Mouse (Mus musculus): Measurements from ENCODE around the gene Sfxn3.

The Sfxn3 gene

DNA sequence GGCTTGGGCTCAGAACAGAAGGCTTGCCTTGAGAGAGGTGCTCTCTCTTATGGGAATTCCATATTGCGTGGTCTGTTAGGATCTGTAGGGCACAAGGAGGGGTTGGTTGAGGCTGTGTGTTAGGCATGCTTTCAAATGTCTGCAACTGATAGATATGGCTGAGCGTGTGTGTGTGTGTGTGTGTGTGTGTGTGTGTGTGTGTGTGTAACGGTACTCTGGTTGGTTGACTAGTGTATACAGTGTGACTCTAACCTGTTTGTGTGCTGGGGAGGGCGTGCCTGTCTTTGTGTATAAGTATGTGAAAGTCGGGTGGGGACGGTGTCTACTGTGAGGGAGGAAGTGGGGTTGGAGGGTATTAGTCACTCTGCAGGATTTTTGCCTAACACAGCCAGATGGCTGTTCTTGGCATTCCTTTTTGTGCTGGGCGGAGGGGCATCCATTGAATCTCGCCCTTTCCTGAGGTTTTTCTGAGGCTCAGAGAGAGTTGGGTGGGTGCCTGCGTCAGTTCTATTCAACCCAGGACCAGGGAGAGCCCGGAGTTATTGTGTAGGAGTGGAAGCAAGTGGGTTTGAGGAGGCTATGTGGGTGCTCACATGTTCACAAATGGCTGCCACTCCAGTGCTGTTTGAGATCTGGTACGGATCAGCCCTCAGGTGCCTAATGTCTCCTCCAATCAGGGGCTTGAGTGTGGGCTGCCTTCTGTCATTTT is 786 bp downstream of the Sfxn3 start:
- DNase-seq = peak; percentile 61

DNA sequence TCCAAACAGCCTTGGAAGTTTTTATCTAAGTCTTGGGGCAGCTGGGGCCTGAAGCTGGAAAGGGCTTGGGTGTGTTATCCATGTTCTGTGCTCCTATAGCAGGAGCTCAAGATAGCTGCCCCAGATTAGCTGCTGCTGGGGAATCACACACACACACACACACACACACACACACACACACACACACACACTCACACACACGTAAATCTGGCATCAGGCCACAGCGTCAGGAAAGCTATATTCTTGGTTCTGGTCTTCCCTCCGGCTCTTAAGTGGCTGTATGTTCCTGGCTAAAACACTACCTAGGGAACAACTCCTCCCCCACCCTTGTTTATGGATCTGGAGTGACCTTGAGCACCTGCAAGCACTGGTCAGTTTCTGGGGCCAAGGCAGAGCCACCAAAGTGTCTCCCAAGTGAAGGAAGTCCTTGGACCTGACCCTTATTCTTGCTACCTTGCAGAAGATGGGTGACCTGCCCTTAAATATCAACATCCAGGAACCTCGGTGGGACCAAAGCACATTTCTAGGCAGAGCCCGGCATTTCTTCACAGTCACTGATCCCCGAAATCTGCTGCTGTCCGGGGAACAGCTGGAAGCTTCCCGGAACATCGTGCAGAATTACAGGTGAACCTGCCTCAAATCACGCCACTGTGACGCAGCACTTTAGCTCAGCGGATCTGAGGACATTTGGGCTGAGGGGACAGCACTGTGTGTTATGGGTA is 1.5 kb downstream of the Sfxn3 start:
- DNase-seq = no peak

DNA sequence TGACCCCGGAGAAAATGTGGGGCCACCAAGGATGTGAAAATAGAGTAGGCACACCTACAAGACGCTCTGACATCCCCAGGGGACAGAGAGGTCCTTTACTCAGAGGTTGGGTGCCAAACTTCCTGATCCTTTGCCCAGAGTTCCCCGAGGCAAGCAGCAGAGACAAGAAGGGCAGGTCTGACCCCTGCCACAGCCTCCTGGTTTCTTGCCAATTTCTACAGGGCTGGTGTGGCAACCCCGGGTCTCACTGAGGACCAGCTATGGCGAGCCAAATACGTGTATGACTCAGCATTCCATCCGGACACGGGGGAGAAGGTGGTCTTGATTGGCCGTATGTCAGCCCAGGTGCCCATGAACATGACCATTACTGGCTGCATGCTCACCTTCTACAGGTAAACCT is 2.2 kb downstream of the Sfxn3 start:
- DNase-seq = no peak

DNA sequence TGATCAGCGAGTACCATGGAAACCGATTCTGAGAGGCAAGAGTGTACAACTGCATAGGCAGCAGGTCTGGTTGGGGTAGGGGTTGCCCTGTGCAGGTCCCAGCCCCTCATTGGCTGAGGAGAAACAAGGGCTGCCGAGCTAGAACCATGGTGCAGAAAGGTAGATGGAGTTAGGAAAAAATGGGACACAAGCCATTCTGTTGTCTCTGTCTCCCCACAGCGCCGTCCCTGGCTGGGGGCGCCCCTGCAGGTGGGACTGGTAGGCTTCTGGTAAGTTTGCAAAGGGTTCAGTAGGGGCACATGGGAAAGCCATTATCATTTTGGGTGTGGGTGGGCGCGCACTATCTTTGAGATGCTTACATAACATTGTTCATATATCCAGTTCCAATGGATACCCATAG is 6.1 kb downstream of the Sfxn3 start:
- no peak for DNase-seq

DNA sequence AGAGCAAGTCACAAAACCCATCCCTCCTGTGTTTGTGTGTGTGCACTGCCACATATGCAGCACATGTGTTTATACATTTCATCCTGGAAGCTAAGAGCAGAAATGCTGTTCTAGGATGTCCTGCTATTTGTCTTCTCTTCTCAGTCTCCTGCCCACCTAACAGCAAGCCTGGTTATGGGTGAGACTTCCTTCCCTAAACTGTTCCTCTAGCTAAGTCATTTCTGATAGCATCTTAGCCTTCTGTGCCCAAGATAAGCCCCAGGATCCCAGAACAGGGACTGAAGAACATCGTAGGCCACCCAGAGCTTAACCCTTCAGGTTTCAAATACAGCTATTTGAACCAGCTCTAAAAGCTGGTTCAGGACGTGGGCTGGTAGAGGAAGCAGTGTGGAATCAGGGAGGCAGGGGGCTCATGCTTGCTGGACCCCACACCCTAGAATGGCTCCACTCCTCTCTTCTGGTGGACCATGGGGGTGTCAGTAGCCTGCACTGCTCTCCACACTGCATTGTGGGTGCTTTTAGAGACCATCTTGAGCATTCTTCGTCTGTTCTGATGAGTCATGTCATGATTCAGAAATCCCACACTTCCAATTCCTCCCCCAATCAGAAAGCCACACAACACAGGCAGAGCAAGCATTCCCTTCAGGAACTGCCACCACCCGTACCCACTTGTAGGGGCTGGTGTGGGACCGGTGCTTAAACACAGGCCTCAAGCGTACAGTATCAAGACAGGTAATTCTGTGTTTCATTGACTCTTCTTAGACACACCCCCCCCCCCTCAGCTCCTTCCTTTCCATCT is 7.8 kb downstream of the Sfxn3 start:
- DNase-seq = no peak

DNA sequence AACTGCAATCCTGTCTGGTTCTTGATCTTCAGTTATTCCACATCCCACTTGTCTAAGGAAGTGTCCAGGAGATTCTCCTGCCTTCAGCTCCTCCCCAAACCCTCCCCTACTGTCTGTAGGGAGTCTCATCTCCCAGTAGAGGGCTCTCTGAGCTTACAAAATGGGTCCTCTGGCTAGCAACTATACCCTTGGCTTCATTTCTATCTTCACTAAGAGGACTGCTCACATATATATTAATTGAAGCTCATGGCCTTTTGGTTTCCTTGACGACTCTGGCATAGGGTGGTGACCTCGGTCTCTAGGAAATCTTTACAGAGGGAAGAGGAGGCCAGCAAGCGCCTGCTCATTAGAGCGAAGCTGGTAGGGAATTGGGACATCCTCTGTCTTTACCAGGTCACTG is 9.1 kb downstream of the Sfxn3 start:
- DNase-seq = peak; percentile 49

DNA sequence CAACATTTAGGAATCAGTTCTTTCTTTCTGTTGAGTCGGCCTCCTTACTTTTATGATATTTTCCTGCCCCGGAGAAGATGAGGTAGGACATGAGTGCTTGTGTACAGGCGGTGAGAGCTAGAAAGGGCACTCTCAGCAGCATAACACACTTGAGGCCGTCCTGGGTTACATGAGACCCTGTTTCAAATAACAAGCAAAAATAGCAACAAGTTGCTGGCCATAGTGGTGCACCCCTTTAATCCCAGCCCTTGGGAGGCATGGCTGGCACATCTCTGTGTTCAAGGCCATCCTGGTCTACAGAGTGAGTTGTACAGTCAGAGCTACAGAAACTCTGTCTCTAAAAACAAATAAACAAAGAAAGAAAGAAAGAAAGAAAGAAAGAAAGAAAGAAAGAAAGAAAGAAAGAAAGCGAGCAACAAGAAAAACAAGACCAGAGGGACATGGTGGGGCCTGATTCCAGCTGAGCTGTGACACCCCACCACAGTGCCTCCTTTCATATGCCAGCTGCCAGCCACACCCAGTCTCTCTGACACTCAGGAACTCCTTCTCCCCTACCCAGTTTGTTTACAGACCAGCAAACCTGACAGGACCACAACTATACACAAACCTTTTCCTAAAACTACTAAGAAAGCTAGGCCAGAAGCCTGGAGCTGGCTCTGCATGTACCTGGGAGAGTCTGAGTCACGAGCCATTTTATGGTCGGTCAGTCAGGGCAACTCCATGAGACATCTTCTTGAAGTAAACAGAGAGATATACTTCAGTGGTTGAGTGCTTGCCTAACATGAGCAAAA is 9.8 kb downstream of the Sfxn3 start:
- peak; percentile 74 for DNase-seq

DNA sequence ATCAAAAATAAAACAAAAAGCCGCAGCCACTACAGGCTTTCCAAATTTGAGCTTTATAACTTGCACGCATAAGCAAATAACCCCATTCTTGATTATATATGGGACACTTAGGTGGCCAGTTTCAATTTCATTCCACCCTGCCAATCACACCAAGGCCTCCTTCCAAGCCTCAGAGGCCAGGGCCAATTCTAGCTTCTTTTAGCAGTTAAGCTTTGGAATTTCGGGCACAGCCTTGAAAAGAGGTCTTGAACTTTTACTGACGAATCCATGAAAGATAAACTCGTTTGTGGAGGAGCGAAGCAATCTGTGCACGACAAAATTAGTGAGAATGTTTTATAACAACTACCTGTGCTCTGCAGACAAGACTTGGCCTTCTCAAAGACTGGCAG is 10.4 kb downstream of the Sfxn3 start:
- DNase-seq = no peak

DNA sequence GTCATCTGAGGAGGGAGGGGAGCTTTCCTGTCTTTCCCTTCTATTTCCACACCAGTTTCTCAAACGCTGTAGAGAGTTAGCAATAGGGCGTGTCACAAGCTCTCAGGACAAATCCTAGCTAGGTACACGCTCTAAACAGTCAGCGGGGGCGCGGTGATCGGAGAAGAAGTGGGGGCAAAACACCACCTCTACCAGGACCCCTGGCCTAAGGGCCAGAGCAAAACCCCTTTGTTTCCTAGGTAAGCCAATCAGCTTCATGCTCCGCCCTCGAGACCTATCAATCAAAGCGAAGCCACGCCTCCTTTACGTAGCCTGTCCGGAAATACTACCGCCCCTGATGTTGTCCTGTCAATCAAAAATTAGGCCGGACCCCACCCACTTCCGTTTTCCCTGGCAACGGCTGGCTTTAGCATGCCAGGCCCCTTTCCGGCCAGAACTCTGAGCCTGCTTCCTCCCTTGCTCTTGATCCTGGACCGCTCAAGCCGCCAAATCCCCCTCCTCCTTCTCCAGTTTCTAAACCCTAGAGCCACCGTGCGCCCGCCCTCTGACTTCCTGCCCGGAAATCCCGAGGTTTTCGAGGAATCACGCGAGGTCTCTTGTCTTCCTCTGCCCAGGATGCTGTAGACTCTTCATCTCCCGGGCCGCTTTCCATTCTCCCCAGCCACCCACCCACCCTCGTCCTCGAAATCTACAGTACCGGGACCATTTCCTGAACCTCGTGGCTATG is 11.0 kb downstream of the Sfxn3 start:
- DNase-seq = peak; percentile 92

DNA sequence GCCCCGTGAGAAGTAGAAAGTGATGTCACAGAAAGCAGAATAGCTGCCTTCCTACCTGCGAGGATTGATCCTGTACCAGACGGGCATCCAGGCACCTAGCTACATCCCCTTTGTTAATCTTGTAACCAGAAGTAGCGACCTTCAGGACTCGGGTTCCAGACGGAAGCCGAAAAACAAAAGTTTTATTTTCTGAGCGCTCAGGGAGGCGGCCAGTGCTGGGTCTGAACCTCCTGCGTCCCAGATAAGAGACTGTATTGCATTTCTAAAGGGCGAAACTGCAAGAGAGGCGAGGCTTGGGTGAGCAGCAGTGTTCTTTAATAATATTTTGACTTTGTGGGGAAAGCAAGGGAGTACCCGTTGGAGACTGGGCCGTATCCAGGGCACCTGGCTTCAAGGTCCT is 11.5 kb downstream of the Sfxn3 start:
- DNase-seq = no peak

DNA sequence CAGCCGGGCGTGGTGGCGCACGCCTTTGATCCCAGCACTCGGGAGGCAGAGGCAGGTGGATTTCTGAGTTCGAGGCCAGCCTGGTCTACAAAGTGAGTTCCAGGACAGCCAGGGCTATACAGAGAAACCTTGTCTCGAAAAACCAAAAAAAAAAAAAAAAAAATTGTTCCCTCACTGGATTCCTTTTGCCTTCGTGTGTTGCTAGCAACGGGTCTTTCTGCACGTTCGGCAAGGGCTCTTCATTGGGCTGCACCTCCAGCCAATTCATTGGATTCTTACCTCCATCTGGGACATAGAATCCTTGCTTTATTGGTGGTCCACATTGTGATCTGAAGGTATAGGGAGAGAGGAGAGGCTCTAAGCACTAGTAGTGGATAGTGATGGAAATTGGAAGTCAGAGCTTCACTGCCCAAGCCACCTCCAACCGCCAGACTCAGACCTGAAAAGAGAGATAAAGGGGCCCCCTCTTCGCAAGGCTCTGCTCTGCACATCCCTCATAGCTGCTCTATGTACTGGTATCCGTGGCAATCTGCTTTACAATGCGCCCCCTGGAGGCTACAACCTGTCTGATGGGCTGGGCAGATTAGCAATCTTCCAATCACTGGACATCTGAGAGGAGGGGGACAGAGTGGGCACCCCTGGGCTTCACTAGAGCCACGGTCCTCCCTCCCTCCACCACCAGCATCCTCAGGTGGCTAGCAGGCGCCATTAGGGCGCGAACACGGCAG is 16.4 kb downstream of the Sfxn3 start:
- DNase-seq = peak; percentile 64

DNA sequence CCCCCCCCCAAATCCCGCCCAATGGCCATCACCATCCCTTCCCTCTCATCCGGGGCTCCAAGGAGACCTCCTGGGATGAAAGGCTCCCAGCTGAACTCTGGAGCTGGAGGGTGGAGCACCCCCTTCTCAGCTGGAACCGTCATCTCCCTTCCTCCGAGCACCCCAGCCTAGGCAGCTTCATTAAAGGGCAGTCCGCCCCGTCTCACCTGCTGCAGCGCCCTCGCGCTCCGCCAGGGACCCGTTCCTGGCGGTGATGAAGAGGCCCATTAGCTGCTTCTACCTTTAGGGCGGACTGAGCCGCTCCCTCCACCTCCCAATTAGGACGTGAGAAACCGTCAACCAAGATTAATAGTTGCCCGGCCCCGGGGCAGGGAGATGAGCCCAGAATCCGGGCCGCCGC is 17.9 kb downstream of the Sfxn3 start:
- DNase-seq = no peak

DNA sequence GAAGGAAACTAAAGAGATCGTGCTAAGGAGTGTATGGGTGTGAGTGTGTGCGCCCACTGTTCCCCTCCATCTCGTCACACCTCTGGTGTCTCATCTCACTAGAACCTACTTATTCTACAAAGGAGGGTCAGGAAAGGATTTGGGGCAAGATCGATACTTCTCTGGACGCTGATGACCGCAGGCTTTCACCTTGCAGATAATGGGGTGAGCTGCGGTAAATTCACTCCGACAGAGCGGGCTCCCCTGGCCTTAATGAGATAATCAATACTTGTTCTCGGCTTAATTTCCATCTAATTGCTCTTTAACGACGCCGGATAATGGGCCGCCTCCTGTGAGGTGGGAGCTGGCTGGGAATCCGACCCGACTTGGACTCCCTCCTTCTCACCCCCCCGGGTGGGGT is 19.9 kb downstream of the Sfxn3 start:
- DNase-seq = no peak

DNA sequence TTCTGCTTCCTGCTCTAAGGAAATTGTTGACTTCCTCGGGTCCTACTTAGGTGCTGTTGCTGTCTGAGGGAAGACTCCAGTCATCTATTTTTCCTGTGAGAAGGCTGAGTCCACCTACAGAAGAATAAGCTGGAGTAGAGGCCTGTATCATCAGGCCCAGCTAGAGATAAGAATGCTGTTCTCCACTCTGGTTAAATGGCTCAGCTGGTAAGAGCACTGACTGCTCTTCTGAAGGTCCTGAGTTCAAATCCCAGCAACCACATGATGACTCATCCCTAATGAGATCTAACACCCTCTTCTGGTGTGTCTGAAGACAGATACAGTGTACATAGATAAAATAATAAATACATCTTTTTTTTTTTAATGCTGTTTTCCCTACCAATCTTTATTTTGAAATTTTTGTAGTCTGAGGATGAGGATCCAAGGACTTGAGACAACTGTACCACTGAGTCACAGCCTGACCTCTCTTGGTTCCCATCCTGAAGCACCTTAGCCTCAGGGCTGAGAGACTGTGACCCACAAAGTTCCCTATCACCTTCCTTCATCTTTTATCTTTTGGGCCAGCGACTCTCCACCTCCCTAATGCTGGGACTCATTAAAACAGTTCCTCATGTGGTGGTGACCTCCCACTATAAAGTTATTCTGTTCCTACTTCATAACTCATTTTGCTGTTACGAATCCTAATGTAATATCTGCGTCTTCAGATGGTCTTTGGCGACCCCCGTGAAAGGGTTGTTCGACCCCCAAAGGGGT is 20.6 kb downstream of the Sfxn3 start:
- no peak for DNase-seq

DNA sequence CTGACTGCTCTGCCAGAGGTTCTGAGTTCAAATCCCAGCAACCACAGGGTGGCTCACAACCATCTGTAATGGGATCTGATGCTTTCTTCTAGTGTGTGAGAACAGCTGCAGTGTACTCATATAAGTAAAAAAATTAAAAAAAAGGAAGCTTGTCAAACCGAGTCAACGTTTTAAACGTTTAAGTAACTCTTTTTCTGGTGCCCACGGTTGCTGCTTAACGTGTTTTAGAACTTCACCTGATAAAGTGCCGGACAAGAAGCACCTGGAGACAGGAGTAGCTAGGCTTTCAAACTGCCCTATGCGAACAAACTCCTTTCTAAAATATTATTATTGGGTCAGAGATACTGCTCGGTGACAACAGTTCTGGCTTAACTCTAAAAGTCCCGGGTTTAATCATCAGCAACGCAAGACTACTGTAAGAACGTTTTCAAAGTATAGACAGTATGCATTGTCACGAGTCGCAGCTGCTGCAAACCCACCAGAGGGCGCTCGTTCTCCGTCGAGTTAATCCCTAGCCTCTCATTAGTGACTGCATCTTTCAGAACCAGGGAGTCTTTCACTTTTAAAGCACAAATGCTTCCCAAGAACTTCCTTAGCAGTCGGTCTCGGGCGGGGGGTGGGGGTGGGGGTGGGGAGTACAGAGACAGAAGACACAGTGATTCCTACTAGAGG is 26.7 kb downstream of the Sfxn3 start:
- peak; percentile 90 for DNase-seq

DNA sequence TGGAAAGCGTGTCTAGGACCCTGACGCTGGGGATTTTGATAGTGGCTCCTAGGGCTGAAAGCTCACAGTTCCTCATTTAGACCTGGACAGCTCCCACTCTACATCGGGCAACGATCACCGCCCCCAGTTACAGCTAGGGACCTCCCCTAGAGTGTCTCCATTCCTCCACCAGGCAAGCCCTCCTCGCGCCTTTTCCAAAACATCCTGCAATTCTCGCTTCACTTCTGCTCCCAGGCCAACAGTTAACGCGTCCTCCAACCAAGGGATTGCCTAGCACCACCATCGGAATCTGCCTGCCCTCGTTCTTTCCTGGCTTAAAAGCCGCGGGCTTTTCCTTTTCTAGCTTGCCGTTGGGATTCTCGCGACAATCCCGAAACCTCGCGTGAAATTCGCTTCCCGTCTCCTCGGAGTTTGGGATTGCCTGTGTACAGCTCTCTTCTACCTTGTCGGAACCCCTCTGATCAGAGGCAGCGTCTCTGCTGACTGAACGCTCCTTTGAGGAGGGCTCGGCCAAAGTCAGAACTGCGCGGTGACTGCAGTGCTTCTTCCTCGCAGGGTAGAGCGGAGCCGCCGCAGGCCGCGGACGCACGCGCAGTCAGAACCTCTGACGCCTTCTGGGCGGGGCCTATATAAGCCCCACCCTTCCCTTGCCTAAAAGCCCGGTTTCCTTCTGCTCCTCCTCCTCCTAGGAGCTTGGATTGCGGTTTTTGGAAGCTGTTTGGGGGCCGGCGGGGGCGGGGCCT is 27.4 kb downstream of the Sfxn3 start, which contains the start of gene Kazald1:
TSS of gene Kazald1 (plus strand) at position 662 of the 743 bp plus-strand sequence.
- peak; percentile 93 for DNase-seq

DNA sequence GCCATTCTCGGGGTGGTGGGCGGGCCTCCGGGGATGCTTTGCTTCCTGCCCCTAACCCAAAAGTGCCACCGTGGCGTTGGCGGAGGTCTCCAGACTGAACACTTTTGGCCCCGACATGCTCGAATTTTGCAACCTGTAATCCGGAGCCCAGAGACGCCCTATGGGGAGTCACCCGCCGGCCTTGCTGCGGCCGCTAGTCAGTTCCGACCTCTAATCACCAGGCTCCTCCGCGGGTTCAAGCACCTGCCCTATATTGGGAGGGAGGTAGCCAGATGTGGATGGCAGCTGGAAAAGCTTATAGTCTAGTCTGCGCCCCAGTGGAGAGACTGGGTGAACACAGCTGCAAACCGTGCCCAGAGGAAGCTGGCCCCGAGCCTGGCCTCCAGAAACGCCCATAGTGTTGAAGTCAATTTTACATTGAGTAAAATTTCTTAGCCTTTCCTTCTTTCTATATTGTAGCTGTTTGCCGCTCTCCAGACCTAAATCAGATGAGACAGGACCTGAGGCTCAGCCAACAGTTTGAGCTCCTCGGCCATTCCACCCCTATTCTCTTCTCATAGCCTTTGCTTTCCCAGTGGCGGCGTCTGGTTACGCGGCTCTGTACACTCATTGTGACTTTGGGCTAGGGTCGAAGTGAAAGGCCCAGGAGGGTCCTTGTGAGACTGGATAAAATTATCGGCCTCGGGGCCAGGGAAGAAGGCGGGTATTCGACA is 28.2 kb downstream of the Sfxn3 start:
- DNase-seq = peak; percentile 29

DNA sequence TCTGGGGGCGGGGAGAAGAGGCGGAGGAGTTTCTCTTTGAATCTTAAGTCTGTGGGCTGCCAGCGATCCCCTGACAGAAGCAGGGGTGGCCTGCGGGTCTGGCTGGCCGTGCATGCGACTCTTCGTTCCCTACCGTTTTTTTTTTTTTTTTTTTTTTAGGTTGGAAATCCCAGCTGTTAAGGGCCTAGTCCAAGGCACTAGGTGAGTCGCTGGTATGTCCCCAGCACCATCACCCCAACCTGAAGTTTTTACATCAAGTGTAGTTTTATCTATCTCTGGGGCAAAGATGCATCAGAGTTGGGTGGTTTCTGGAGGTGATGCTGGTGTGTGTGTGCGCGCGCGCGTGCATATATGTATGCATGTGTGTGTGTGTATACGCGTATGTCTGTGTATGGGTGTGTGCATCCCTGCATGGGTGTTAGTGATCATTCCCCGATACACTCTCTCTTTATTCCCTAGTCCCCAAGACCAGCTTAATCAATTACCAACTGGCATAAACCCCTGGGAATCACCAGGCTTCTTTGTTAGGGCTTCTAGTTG is 28.8 kb downstream of the Sfxn3 start:
- no peak for DNase-seq

Data from thymus, postnatal 14 days (tissue).